Mouse (Mus musculus): ENCODE results near the gene Lmo1. TPM values are rescaled to one million over a fixed set of nuclear protein-coding genes. Genes with fewer than 3 reads are reported as not detected.

The Lmo1 gene
- polyA plus RNA-seq, 1 experiment from 2014 or later: 11.8 TPM

GRCm38 (mm10) chr7:109209804-109210203, 34.8 kb upstream of the Lmo1 start:
- DNase-seq (no peak), ATAC-seq (ENCODE audit: insufficient read depth) (no peak)
- Histone ChIP-seq H3K4me1 (ENCODE audit: insufficient read depth) (no peaks in the 10 kb centered on the region), H3K9me3 (ENCODE audit: low read depth, low read length) (no peaks in the 10 kb centered on the region), H3K9ac (no peak overlapping the region), H3K27ac (ENCODE audit: low read depth) (no peak overlapping the region), H3K27me3 (ENCODE audit: insufficient read depth, low read length) (no peaks in the 10 kb centered on the region), H3K36me3 (ENCODE audit: insufficient read depth) (no peaks in the 10 kb centered on the region), H3K4me3 (ENCODE audit: low read depth, low read length) (no peak overlapping the region), H3K4me2 (no peak overlapping the region)
- WGBS: 59% methylated on average over 2 of the region's 2 CpGs
- TF ChIP-seq CTCF (IDR thresholded peaks at IDR 0.05; ENCODE audit: low read depth): no peak

GRCm38 (mm10) chr7:109207811-109208210, 32.8 kb upstream of the Lmo1 start:
- Histone ChIP-seq H3K27ac (ENCODE audit: low read depth) (no peak overlapping the region), H3K4me2 (no peak overlapping the region), H3K9ac (no peak overlapping the region), H3K4me3 (ENCODE audit: low read depth, low read length) (no peak overlapping the region), H3K27me3 (ENCODE audit: insufficient read depth, low read length) (no peaks in the 10 kb centered on the region), H3K9me3 (ENCODE audit: low read depth, low read length) (no peaks in the 10 kb centered on the region), H3K4me1 (ENCODE audit: insufficient read depth) (no peaks in the 10 kb centered on the region), H3K36me3 (ENCODE audit: insufficient read depth) (no peaks in the 10 kb centered on the region)
- TF ChIP-seq CTCF (IDR thresholded peaks at IDR 0.05; ENCODE audit: low read depth): no peak
- WGBS: 84% methylated on average over 4 of the region's 4 CpGs
- DNase-seq (no peak), ATAC-seq (ENCODE audit: insufficient read depth) (no peak)

GRCm38 (mm10) chr7:109206358-109206757, 31.4 kb upstream of the Lmo1 start:
- Histone ChIP-seq H3K36me3 (ENCODE audit: insufficient read depth) (no peaks in the 10 kb centered on the region), H3K4me3 (ENCODE audit: low read depth, low read length) (no peak overlapping the region), H3K27me3 (ENCODE audit: insufficient read depth, low read length) (no peaks in the 10 kb centered on the region), H3K4me1 (ENCODE audit: insufficient read depth) (no peaks in the 10 kb centered on the region), H3K9ac (no peak overlapping the region), H3K9me3 (ENCODE audit: low read depth, low read length) (no peaks in the 10 kb centered on the region), H3K27ac (ENCODE audit: low read depth) (no peak overlapping the region), H3K4me2 (no peak overlapping the region)
- TF ChIP-seq CTCF (IDR thresholded peaks at IDR 0.05; ENCODE audit: low read depth): no peak
- DNase-seq: no peak
- ATAC-seq (ENCODE audit: insufficient read depth): no peak
- 45% methylated on average over 2 of the region's 2 CpGs for WGBS

GRCm38 (mm10) chr7:109203140-109203539, 28.1 kb upstream of the Lmo1 start:
- H3K36me3 ChIP-seq (ENCODE audit: insufficient read depth): no peaks in the 10 kb centered on the region
- H3K9ac ChIP-seq: no peak overlapping the region
- H3K4me3 ChIP-seq (ENCODE audit: low read depth, low read length): no peak overlapping the region
- no peaks in the 10 kb centered on the region for H3K4me1 ChIP-seq (ENCODE audit: insufficient read depth)
- H3K27ac ChIP-seq (ENCODE audit: low read depth): no peak overlapping the region
- no peaks in the 10 kb centered on the region for H3K9me3 ChIP-seq (ENCODE audit: low read depth, low read length)
- no peak for TF ChIP-seq CTCF (IDR thresholded peaks at IDR 0.05; ENCODE audit: low read depth)
- H3K27me3 ChIP-seq (ENCODE audit: insufficient read depth, low read length): no peaks in the 10 kb centered on the region
- WGBS: 59% methylated on average over 3 of the region's 3 CpGs
- no peak for DNase-seq
- ATAC-seq (ENCODE audit: insufficient read depth): no peak
- H3K4me2 ChIP-seq: no peak overlapping the region

- H3K4me1 ChIP-seq (ENCODE audit: insufficient read depth): no peaks in the 10 kb centered on the region
- no peak overlapping the region for H3K4me3 ChIP-seq (ENCODE audit: low read depth, low read length)
- H3K36me3 ChIP-seq (ENCODE audit: insufficient read depth): no peaks in the 10 kb centered on the region
- no peak overlapping the region for H3K27ac ChIP-seq (ENCODE audit: low read depth)
- TF ChIP-seq CTCF (IDR thresholded peaks at IDR 0.05; ENCODE audit: low read depth): no peak
- H3K27me3 ChIP-seq (ENCODE audit: insufficient read depth, low read length): no peaks in the 10 kb centered on the region
- H3K4me2 ChIP-seq: no peak overlapping the region
- DNase-seq (no peak), ATAC-seq (ENCODE audit: insufficient read depth) (no peak)
- H3K9ac ChIP-seq: no peak overlapping the region
- no peaks in the 10 kb centered on the region for H3K9me3 ChIP-seq (ENCODE audit: low read depth, low read length)
- WGBS: 72% methylated on average over 3 of the region's 3 CpGs
These were observed 25.6 kb upstream of the Lmo1 start for GRCm38 (mm10) chr7:109200559-109200958.

- Histone ChIP-seq H3K4me2 (no peak overlapping the region), H3K4me3 (ENCODE audit: low read depth, low read length) (no peak overlapping the region), H3K36me3 (ENCODE audit: insufficient read depth) (no peaks in the 10 kb centered on the region), H3K4me1 (ENCODE audit: insufficient read depth) (no peaks in the 10 kb centered on the region), H3K9me3 (ENCODE audit: low read depth, low read length) (no peaks in the 10 kb centered on the region), H3K9ac (no peak overlapping the region), H3K27me3 (ENCODE audit: insufficient read depth, low read length) (no peaks in the 10 kb centered on the region), H3K27ac (ENCODE audit: low read depth) (no peak overlapping the region)
- no peak for DNase-seq
- no peak for ATAC-seq (ENCODE audit: insufficient read depth)
- 56% methylated on average over 3 of the region's 3 CpGs for WGBS
- TF ChIP-seq CTCF (IDR thresholded peaks at IDR 0.05; ENCODE audit: low read depth): no peak
These were observed 22.2 kb upstream of the Lmo1 start for GRCm38 (mm10) chr7:109197161-109197650.

DNA sequence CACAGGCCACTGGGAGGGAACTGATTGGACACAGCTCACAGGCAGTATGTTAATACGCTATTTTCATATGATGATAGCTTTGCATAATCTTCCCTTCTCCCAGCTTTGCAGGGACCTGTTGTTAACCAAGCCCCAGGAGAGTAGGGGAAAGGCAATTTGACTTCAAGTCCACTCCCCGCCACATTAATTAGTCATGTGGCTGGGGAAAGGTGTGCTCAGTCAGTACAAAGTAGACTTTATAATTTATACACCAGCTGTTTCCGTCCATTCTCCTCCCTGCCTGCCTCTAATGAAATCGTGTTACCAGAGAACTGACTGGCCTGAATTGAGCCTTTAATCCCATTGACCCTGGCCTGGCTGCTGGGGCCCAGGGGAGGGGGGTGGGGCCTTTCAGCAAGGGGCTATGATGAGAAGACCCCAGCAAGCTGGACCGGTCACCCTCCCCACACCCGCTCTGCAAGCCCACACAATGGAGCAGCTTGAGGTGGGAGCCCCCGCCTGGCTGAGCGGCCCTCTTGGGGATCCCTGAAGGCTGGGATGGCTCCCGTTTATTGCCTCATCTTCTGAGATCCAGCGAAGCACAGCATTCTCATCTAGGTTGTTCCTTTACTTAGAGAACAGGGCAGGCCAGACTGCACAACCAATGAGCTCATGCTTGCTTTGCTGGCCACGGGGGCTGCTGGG, 21.5 kb upstream of the Lmo1 start:
- Histone ChIP-seq H3K9me3 (ENCODE audit: low read depth, low read length) (no peaks in the 10 kb centered on the region), H3K4me1 (ENCODE audit: insufficient read depth) (peaks cover 4% of the 10 kb centered on the region; the same call in 1 of the 2 replicates), H3K4me3 (ENCODE audit: low read depth, low read length) (no peak overlapping the region), H3K27me3 (ENCODE audit: insufficient read depth, low read length) (no peaks in the 10 kb centered on the region), H3K9ac (no peak overlapping the region), H3K27ac (ENCODE audit: low read depth) (no peak overlapping the region), H3K4me2 (no peak overlapping the region), H3K36me3 (ENCODE audit: insufficient read depth) (no peaks in the 10 kb centered on the region)
- WGBS: 52% methylated on average over 11 of the region's 11 CpGs
- DNase-seq (no peak), ATAC-seq (ENCODE audit: insufficient read depth) (no peak; the same call in 1 of the 2 replicates)
- no peak for TF ChIP-seq CTCF (IDR thresholded peaks at IDR 0.05; ENCODE audit: low read depth)
